Mouse (Mus musculus) spleen, adult 2 months (tissue): ENCODE results near the gene Maml3. TPM values are rescaled to one million over a fixed set of nuclear protein-coding genes. Genes with fewer than 3 reads are reported as not detected.

Experiments used
- DNase-seq, 2 experiments: peaks; one replicate each; pipeline versions ENCODE4 v3.0.0 to v3.0.0-alpha.2; 2012 to 2021; ENCODE audit warnings: low spot score in 2 of 2, low read depth in 1 of 2
- H3K27ac ChIP-seq: fragments of 200-500 bp; 2 replicates; pipeline ENCODE4 v1.5.1; 2012; ENCODE audit warnings: low read length, inconsistent platforms; ENCODE audit not compliant: insufficient read depth
- H3K27me3 ChIP-seq: fragments of 200-500 bp; 2 replicates; pipeline ENCODE4 v1.6.1; 2012; ENCODE audit warnings: mild to moderate bottlenecking, moderate library complexity, low read length, inconsistent platforms; ENCODE audit not compliant: control insufficient read depth, insufficient read depth
- H3K36me3 ChIP-seq: fragments of 200-500 bp; 2 replicates; pipeline ENCODE4 v1.6.1; 2012; ENCODE audit warnings: mild to moderate bottlenecking, low read length, inconsistent platforms; ENCODE audit not compliant: control insufficient read depth, insufficient read depth
- H3K4me1 ChIP-seq: fragments of 200-500 bp; 2 replicates; pipeline ENCODE4 v1.6.1; 2011; ENCODE audit warnings: inconsistent platforms; ENCODE audit not compliant: control insufficient read depth, insufficient read depth, insufficient read length
- H3K4me3 ChIP-seq: fragments of 200-500 bp; 2 replicates; pipeline ENCODE4 v1.5.1; 2011; ENCODE audit warnings: mild to moderate bottlenecking, inconsistent platforms; ENCODE audit not compliant: insufficient read depth, insufficient read length; ENCODE audit errors: extremely low read depth
- CTCF ChIP-seq: fragments of 200-500 bp; IDR thresholded peaks from 2 replicates; pipeline ENCODE4 v1.5.1; 2011; ENCODE audit warnings: mild to moderate bottlenecking, inconsistent platforms; ENCODE audit not compliant: insufficient read depth, insufficient read length, insufficient replicate concordance; ENCODE audit errors: extremely low read depth
- POLR2A ChIP-seq: fragments of 200-500 bp; IDR thresholded peaks from 2 replicates; pipeline ENCODE4 v1.6.1; 2011; ENCODE audit warnings: low read depth, low read length, inconsistent platforms
- WGBS: fragments of 180-500 bp; shearing (Covaris S2); methylation state at CpG from one replicate; pipeline ENCODE4 v1.1.7; 2018; 5-methylcytosine and 5-hydroxymethylcytosine counted together
- polyA plus RNA-seq: library from polyadenylated mRNA; depleted of rRNA; stranded (reverse); fragments of >200 nt; gene quantifications from 2 replicates; pipeline ENCODE4 v1.2.3, GENCODE M21; 2012

Maml3 gene
- polyA plus RNA-seq, 1 experiment: 2.7 TPM

- no peaks in the 10 kb centered on the region for H3K27me3 ChIP-seq
- 79% methylated on average over 4 of the region's 4 CpGs for WGBS
- DNase-seq: no peak
- no peak overlapping the region for H3K4me3 ChIP-seq
- TF ChIP-seq POLR2A: no peak
- no peak for TF ChIP-seq CTCF
- no peak overlapping the region for H3K27ac ChIP-seq
- no peaks in the 10 kb centered on the region for H3K4me1 ChIP-seq
- no peaks in the 10 kb centered on the region for H3K36me3 ChIP-seq
These were observed 290.8 kb downstream of the Maml3 start for GRCm38 (mm10) chr3:51814073-51814472.

DNA sequence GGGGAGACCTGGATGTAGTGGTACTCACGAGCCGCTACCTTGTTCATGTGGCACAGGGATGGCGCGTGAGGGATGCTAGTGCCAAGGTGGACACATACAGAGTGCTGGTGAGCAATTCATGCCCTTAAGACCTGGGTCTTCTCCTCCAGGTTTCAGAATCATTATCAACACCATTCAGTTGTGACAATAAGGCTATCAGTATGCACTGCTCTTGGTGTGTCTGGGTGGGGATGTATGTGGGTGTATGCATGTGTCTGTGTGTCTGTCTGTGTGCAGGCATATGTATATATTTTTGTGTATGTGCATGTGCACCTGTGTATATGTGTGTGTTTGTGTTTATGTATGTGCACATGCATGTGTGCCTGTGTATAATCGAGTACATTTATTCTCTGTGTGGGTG, 291.7 kb downstream of the Maml3 start:
- H3K4me3 ChIP-seq: no peak overlapping the region
- no peaks in the 10 kb centered on the region for H3K36me3 ChIP-seq
- no peak overlapping the region for H3K27ac ChIP-seq
- H3K4me1 ChIP-seq: no peaks in the 10 kb centered on the region
- over 99% methylated on average over 5 of the region's 5 CpGs for WGBS
- no peaks in the 10 kb centered on the region for H3K27me3 ChIP-seq
- TF ChIP-seq POLR2A (no peak), CTCF (no peak)
- DNase-seq: no peak

DNA sequence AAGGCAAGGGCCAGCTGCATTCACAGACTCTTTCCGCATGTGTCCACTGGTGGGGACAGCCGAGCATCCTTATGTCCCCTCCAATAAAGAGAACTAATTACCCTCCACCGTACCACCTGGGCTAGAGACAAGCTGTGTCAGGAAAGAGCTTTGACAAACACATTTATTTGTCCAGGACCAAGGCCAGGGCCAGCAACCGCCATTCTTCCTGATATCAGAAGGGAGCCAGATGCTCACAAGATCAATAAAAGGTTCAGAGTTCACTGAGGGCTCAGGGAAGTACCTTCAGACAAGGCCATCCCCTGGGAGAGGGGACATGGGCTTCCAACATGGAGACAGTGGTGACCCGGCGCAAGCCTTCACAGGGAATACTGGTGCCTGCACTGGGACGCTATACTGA, 294.1 kb downstream of the Maml3 start:
- WGBS: 94% methylated on average over 7 of the region's 7 CpGs
- H3K27ac ChIP-seq: no peak overlapping the region
- H3K27me3 ChIP-seq: no peaks in the 10 kb centered on the region
- no peaks in the 10 kb centered on the region for H3K36me3 ChIP-seq
- no peak for DNase-seq
- no peak overlapping the region for H3K4me3 ChIP-seq
- H3K4me1 ChIP-seq: no peaks in the 10 kb centered on the region
- no peak for TF ChIP-seq CTCF
- no peak for TF ChIP-seq POLR2A

GRCm38 (mm10) chr3:51809822-51810221, 295.1 kb downstream of the Maml3 start:
- Histone ChIP-seq H3K4me3 (no peak overlapping the region), H3K36me3 (no peaks in the 10 kb centered on the region), H3K4me1 (no peaks in the 10 kb centered on the region), H3K27ac (no peak overlapping the region), H3K27me3 (no peaks in the 10 kb centered on the region)
- DNase-seq: no peak
- WGBS: 86% methylated on average over 7 of the region's 7 CpGs
- TF ChIP-seq CTCF (no peak), POLR2A (no peak)

DNA sequence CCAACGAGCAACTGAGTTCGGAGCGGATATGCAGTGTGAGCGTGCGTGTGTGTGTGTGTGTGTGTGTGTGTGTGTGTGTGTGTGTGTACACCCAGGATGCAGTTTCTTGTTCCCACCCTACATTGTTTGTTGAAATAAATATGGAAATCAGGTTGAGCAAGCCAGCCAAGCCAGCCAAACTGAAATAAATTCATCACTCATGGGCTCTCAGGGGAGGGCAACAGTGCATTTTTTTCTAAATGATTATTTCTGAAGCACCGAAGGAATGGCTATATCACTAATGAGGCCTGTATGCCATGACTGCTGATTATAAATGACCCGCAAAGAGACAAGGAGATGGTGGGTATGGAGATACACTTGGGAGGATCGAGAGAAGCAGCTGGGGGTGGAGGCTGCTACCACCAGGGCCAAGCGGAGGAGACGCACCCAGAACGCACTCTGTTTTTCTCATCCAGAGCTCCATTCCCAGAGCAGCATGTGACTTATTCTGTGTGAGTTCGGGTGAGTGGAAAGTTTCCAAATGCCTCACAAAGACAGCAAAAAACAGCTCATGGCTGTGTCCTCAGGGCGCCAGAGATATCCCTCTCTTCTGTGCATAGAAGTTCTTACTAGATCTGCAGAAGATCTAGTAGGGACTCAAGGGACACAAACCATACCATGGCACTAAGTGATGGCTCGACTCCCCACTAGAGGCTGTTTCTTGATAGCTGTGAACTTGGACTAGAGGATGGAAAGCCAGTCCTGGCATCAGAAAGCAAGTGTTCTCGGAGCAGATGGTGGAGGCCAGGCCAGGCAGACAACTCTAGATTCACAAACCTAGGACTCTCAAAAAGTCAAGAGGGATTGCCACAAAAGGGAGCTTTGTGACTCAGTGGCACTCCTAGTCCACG, 296.6 kb downstream of the Maml3 start:
- Histone ChIP-seq H3K27ac (no peak overlapping the region), H3K36me3 (no peaks in the 10 kb centered on the region), H3K4me3 (no peak overlapping the region), H3K4me1 (no peaks in the 10 kb centered on the region), H3K27me3 (no peaks in the 10 kb centered on the region)
- TF ChIP-seq CTCF (no peak), POLR2A (no peak)
- 94% methylated on average over 16 of the region's 16 CpGs for WGBS
- DNase-seq: no peak

DNA sequence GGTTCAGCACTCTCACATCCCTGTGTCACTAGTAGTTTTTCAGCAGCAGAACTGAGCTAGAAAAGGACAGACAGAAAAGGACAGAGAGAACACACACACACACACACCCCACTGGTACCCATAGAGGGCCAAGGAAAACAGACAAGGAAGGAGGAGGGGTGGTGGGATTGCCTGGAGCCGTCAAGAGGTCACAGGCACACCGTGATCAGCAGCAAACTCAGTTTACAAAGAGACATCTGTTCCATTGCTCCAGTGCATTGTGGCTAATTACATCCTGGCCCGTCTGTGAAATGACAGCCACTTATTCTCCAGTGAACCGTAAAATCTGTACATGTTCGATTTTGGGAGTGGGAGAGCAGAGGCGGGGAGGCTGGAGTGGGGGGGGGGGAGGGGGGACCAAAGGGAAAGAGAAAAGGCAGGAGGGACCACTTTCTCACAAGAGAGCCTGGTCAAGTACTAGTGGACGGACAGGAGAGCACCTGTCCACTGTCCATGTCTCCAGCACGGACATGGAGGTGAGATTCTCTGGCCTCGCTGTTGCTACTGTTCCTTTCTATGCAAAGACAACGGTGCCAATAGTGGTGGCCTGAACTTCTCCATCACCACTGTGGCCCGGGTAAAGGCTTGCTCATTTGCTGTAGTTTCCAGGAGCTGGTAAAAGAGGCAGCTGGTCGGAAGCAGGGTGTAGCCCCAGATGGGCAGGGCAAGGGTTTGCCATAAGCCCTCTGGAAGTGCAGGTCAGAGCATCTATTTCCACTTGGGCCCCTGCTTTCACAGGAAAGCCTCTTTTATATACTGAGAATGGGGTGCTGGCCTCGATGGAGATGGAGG, 299.2 kb downstream of the Maml3 start:
- no peaks in the 10 kb centered on the region for H3K27me3 ChIP-seq
- DNase-seq: no peak
- TF ChIP-seq POLR2A: no peak
- no peak for TF ChIP-seq CTCF
- H3K36me3 ChIP-seq: no peaks in the 10 kb centered on the region
- H3K27ac ChIP-seq: no peak overlapping the region
- no peak overlapping the region for H3K4me3 ChIP-seq
- no peaks in the 10 kb centered on the region for H3K4me1 ChIP-seq
- WGBS: 86% methylated on average over 13 of the region's 13 CpGs

GRCm38 (mm10) chr3:51803903-51804302, 301.0 kb downstream of the Maml3 start:
- no peaks in the 10 kb centered on the region for H3K4me1 ChIP-seq
- no peaks in the 10 kb centered on the region for H3K36me3 ChIP-seq
- no peak overlapping the region for H3K27ac ChIP-seq
- no peaks in the 10 kb centered on the region for H3K27me3 ChIP-seq
- TF ChIP-seq CTCF (no peak), POLR2A (no peak)
- 90% methylated on average over 6 of the region's 6 CpGs for WGBS
- H3K4me3 ChIP-seq: no peak overlapping the region
- DNase-seq: no peak
